12 mouse cellular contexts compared by ENCODE assay signal in the genomic region with DNA sequence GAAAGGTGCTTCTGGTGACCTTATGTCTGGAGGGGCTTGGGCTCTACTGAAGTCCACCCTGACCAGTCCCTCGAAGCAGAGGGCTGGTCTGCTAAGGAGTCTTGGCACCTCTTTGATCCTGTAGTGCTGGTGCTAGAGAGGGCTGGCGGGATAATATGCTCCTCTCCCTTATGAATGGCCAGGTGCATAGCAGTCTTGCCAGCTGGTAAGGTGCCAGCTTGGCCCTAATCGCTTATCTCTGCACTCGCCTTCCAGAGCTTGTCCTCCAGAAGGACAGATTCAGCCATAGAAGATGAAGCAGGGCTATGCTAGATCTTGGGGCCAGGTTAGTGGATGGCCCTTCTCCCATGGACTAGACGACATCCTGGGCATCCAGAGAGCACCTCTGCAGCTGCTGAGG.
A peak's percentile ranks its signal among the peaks of the same experiment; 100 is the strongest.
DNase-seq lines count a peak whose midpoint lies in the region; ATAC-seq lines count a peak whose summit lies in the region.
"Had no signal": no experiment of that assay in that cellular context is flagged by ENCODE, and none has a peak within 500 bp of the region (broad histone marks: within the 10 kb centered on the region; RNA-seq: fewer than 3 reads in every experiment).

No protein-coding gene starts in this region.

- WGBS in midbrain, embryonic 10.5 days, result 72% methylated on average over 5 of the region's 5 CpGs
- WGBS in midbrain, embryonic 11.5 days, result 75% methylated on average over 5 of the region's 5 CpGs
- 32% methylated on average over 5 of the region's 5 CpGs for WGBS in forebrain, embryonic 16.5 days
- 55% methylated on average over 5 of the region's 5 CpGs for WGBS in midbrain, embryonic 15.5 days

- no peaks in the 10 kb centered on the region for H3K9me3 ChIP-seq in midbrain, embryonic 10.5 days (replicated peaks)
- no peaks in the 10 kb centered on the region for H3K9me3 ChIP-seq in midbrain, embryonic 11.5 days (ENCODE audit: control insufficient read depth, low read length)
- H3K9me3 ChIP-seq in forebrain, embryonic 16.5 days (ENCODE audit: control insufficient read depth, low read length), result no peaks in the 10 kb centered on the region
- no peaks in the 10 kb centered on the region for H3K9me3 ChIP-seq in midbrain, embryonic 15.5 days

- no peak overlapping the region for H3K4me2 ChIP-seq in midbrain, embryonic 11.5 days
- H3K4me2 ChIP-seq in forebrain, embryonic 16.5 days (ENCODE audit: low read length), result no peak overlapping the region
- H3K4me2 ChIP-seq in midbrain, embryonic 15.5 days, result no peak overlapping the region

- no peak overlapping the region for H3K9ac ChIP-seq in midbrain, embryonic 11.5 days (ENCODE audit: low read length)
- H3K9ac ChIP-seq in forebrain, embryonic 16.5 days (replicated peaks; ENCODE audit: low read depth, low read length), result no peak overlapping the region
- peak overlapping the region; percentile 4 for H3K9ac ChIP-seq in midbrain, embryonic 15.5 days

- no peaks in the 10 kb centered on the region for H3K36me3 ChIP-seq in midbrain, embryonic 10.5 days
- H3K36me3 ChIP-seq in midbrain, embryonic 11.5 days (ENCODE audit: control insufficient read depth, insufficient read depth, low read length), result no peaks in the 10 kb centered on the region
- H3K36me3 ChIP-seq in forebrain, embryonic 16.5 days (ENCODE audit: control insufficient read depth, insufficient read depth), result no peaks in the 10 kb centered on the region
- no peaks in the 10 kb centered on the region for H3K36me3 ChIP-seq in midbrain, embryonic 15.5 days (replicated peaks)

- DNase-seq in midbrain, embryonic 10.5 days (ENCODE audit: low spot score), result no peak
- DNase-seq in midbrain, embryonic 11.5 days (ENCODE audit: low spot score, missing footprints), result no peak
- DNase-seq in cerebellum, postnatal 10 days, result peak; percentile 95 to 96
- DNase-seq in retina, embryonic 14.5 days (ENCODE audit: low spot score), result no peak
- DNase-seq in spleen, adult 18-20 months, result no peak
- DNase-seq in thymus, postnatal 4 days, result no peak
- DNase-seq: heart, postnatal 10 days; thymus, adult 2 months had no signal

- peaks cover 84% of the 10 kb centered on the region for H3K27me3 ChIP-seq in midbrain, embryonic 10.5 days (ENCODE audit: low read depth, poor library complexity, severe bottlenecking)
- H3K27me3 ChIP-seq in midbrain, embryonic 11.5 days (ENCODE audit: control insufficient read depth, insufficient read depth, low read length), result peaks cover 12% of the 10 kb centered on the region
- no peaks in the 10 kb centered on the region for H3K27me3 ChIP-seq in forebrain, embryonic 16.5 days (replicated peaks; ENCODE audit: control insufficient read depth, insufficient read depth, low read length)
- H3K27me3 ChIP-seq in midbrain, embryonic 15.5 days (replicated peaks), result no peaks in the 10 kb centered on the region
- H3K27me3 ChIP-seq: CH12.LX had no signal

- H3K4me1 ChIP-seq in midbrain, embryonic 10.5 days, result peaks cover 91% of the 10 kb centered on the region
- H3K4me1 ChIP-seq in midbrain, embryonic 11.5 days (ENCODE audit: control insufficient read depth, insufficient read depth, low read length), result peaks cover 47% of the 10 kb centered on the region
- H3K4me1 ChIP-seq in forebrain, embryonic 16.5 days (replicated peaks; ENCODE audit: control insufficient read depth, insufficient read depth, low read length), result peaks cover 81% of the 10 kb centered on the region
- H3K4me1 ChIP-seq in midbrain, embryonic 15.5 days, result peaks cover 97% of the 10 kb centered on the region

- H3K27ac ChIP-seq in midbrain, embryonic 10.5 days (replicated peaks), result peak overlapping the region; percentile 78
- H3K27ac ChIP-seq in midbrain, embryonic 11.5 days (ENCODE audit: low read depth, low read length), result no peak overlapping the region
- H3K27ac ChIP-seq in forebrain, embryonic 16.5 days (ENCODE audit: low read length), result 0 out of 2 replicates have a peak overlapping the region, but pooled peaks have one; percentile 8
- H3K27ac ChIP-seq in midbrain, embryonic 15.5 days, result peak overlapping the region; percentile 83
- H3K27ac ChIP-seq: kidney, postnatal 0 days had no signal

- ATAC-seq in midbrain, embryonic 11.5 days (ENCODE audit: low FRiP score), result no peak
- no peak for ATAC-seq in forebrain, embryonic 16.5 days
- no peak for ATAC-seq in midbrain, embryonic 15.5 days (replicated peaks)

- H3K4me3 ChIP-seq in midbrain, embryonic 10.5 days, result no peak overlapping the region
- no peak overlapping the region for H3K4me3 ChIP-seq in midbrain, embryonic 11.5 days (ENCODE audit: low read depth, low read length)
- H3K4me3 ChIP-seq in forebrain, embryonic 16.5 days (replicated peaks; ENCODE audit: low read length), result no peak overlapping the region
- no peak overlapping the region for H3K4me3 ChIP-seq in midbrain, embryonic 15.5 days

Comparison
In these comparisons a context has a peak if more than half of its experiments do, and no peak if none do; other contexts are left out.
1. DNase-seq: peak in cerebellum, postnatal 10 days (2 of 2); none in midbrain, embryonic 10.5 days (single experiment), midbrain, embryonic 11.5 days (single experiment), retina, embryonic 14.5 days (single experiment), spleen, adult 18-20 months (0 of 2) and thymus, postnatal 4 days (single experiment).